Mouse (Mus musculus): Measurements from ENCODE around the gene Ncaph2. TPM values are rescaled to one million over a fixed set of nuclear protein-coding genes. Genes with fewer than 3 reads are reported as not detected.

Gene Ncaph2
- 164 and 188 TPM in 2 replicates for polyA plus RNA-seq (2015; fragmentation: Nextera tagmentation; extraction: Ambion mirVana)

DNA sequence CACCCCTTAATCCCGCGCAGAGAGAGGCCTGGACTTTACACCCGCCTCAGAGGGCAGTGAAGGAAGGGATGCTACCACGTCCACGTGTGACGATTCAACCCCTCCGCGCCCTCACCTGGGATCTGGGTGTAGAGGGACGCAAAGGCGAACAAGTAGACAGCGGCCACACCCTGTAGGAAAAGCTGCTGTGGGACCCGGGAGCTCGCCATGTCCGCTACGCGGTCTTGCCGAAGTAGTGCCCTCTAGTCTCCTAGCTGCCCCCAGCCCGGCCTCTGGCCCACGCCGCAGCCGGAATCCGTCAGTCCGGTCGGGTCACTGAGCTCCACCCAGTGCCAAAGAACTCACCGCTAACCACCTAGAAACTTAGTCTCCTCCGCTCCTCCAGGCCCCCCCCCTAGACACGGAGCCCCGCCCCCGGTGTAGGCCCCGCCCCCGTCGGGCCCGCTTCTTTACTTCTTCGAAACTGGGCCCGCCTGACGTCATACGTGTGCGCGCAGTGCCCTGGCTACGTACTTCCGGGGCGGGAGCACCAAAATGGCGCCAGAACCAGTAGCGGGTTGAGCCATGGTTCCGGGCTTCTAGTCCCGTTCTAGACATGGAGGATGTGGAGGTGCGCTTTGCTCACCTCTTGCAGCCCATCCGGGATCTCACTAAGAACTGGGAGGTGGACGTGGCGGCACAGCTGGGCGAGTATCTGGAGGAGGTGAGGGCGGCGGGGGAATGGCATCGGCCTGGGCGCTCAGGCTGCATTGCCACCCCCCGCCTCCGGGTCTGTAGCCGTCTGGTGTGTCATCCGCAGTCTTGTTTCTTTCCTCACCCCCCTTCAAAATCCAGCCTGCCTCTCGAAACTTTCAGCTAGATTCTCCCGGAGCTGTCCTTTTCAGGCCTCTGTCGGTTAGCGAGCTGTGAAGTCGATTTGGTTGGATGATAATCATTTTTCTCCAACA lies at the start of gene Ncaph2, which contains the start of gene Lmf2:
TSS of gene Ncaph2 (plus strand) at position 479 of the 947 bp plus-strand sequence.
TSS of gene Lmf2 (minus strand) at position 419 of the 947 bp plus-strand sequence.
- Histone ChIP-seq H3K9ac (peak within 1 kb of the TSS; percentile 93), H3K4me1 (peaks cover 33% of the 10 kb centered on the region), H3K4me3 (peak within 1 kb of the TSS; percentile 82), H3K36me3 (peaks cover 46% of the 10 kb centered on the region), H3K4me2 (peak within 1 kb of the TSS; percentile 88), H3K27ac (peak within 1 kb of the TSS; percentile 94), H3K9me3 (no peaks in the 10 kb centered on the region), H3K27me3 (no peaks in the 10 kb centered on the region)
- peak; percentile 73 for ATAC-seq (ENCODE audit: insufficient number of reproducible peaks, insufficient read depth, low FRiP score, low TSS enrichment, low read depth)
- WGBS = under 1% methylated on average over 64 of the region's 64 CpGs

GRCm38 (mm10) chr15:89305966-89306365 lies 49.6 kb upstream of the Ncaph2 start:
- Histone ChIP-seq H3K4me1 (peaks cover 13% of the 10 kb centered on the region), H3K4me3 (no peak overlapping the region), H3K27ac (no peak overlapping the region), H3K9me3 (no peaks in the 10 kb centered on the region), H3K27me3 (no peaks in the 10 kb centered on the region), H3K4me2 (no peak overlapping the region), H3K36me3 (peaks cover 71% of the 10 kb centered on the region), H3K9ac (no peak overlapping the region)
- WGBS = 54% methylated on average over 1 of the region's 1 CpGs
- ATAC-seq (ENCODE audit: insufficient number of reproducible peaks, insufficient read depth, low FRiP score, low TSS enrichment, low read depth) = no peak

- H3K4me1 ChIP-seq = peaks cover 15% of the 10 kb centered on the region
- 92% methylated on average over 13 of the region's 13 CpGs for WGBS
- no peak overlapping the region for H3K27ac ChIP-seq
- no peak overlapping the region for H3K4me3 ChIP-seq
- no peaks in the 10 kb centered on the region for H3K27me3 ChIP-seq
- peaks cover 56% of the 10 kb centered on the region for H3K36me3 ChIP-seq
- no peaks in the 10 kb centered on the region for H3K9me3 ChIP-seq
- H3K4me2 ChIP-seq = no peak overlapping the region
- no peak for ATAC-seq (ENCODE audit: insufficient number of reproducible peaks, insufficient read depth, low FRiP score, low TSS enrichment, low read depth)
- no peak overlapping the region for H3K9ac ChIP-seq
These were observed 48.1 kb upstream of the Ncaph2 start for GRCm38 (mm10) chr15:89307461-89307860.

- no peaks in the 10 kb centered on the region for H3K9me3 ChIP-seq
- peaks cover 25% of the 10 kb centered on the region for H3K4me1 ChIP-seq
- WGBS = 76% methylated on average over 7 of the region's 7 CpGs
- H3K9ac ChIP-seq = no peak overlapping the region
- no peak overlapping the region for H3K4me2 ChIP-seq
- H3K27me3 ChIP-seq = no peaks in the 10 kb centered on the region
- ATAC-seq (ENCODE audit: insufficient number of reproducible peaks, insufficient read depth, low FRiP score, low TSS enrichment, low read depth) = no peak
- peaks cover 45% of the 10 kb centered on the region for H3K36me3 ChIP-seq
- H3K4me3 ChIP-seq = no peak overlapping the region
- no peak overlapping the region for H3K27ac ChIP-seq
These were observed 46.9 kb upstream of the Ncaph2 start for GRCm38 (mm10) chr15:89308406-89309139.

DNA sequence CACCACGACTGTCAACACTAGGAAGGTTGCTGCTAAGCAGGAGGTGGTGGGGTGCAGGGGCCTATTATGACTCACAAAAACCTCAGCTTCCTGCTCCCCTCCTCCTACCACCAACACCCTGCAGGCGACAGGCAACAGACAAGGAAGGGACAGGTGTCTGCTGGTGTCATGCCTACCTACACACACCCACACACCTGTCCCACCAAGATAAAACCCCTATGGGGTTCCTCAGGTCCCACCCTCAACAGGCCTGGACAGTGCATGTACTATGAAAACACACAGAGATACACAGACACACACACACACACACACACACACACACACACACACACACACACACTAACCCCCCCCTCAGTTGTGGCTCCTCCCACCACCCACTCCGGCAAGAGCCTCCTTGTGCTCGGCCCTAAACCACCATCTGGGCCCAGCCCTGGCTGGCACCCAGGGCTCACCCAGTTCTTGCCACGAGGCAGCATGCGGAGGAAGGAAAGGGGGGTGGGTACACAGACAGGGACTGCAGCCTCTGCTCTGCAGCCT lies 45.5 kb upstream of the Ncaph2 start:
- no peaks in the 10 kb centered on the region for H3K9me3 ChIP-seq
- WGBS = 71% methylated on average over 6 of the region's 6 CpGs
- H3K27me3 ChIP-seq = no peaks in the 10 kb centered on the region
- no peak for ATAC-seq (ENCODE audit: insufficient number of reproducible peaks, insufficient read depth, low FRiP score, low TSS enrichment, low read depth)
- H3K9ac ChIP-seq = 0 out of 2 replicates have a peak overlapping the region, but pooled peaks have one; percentile 11
- H3K27ac ChIP-seq = no peak overlapping the region
- H3K4me1 ChIP-seq = peaks cover 33% of the 10 kb centered on the region
- peaks cover 30% of the 10 kb centered on the region for H3K36me3 ChIP-seq
- H3K4me2 ChIP-seq = no peak overlapping the region
- H3K4me3 ChIP-seq = no peak overlapping the region

- ATAC-seq (ENCODE audit: insufficient number of reproducible peaks, insufficient read depth, low FRiP score, low TSS enrichment, low read depth) = no peak
- Histone ChIP-seq H3K4me3 (0 out of 2 replicates have a peak overlapping the region, but pooled peaks have one; percentile 92), H3K9ac (peak overlapping the region; percentile 27; the same call in 1 of the 2 replicates), H3K4me1 (peaks cover 38% of the 10 kb centered on the region), H3K9me3 (no peaks in the 10 kb centered on the region), H3K27me3 (no peaks in the 10 kb centered on the region), H3K4me2 (peak overlapping the region; percentile 92), H3K36me3 (no peaks in the 10 kb centered on the region), H3K27ac (no peak overlapping the region)
- WGBS = 77% methylated on average over 4 of the region's 4 CpGs
These were observed 42.2 kb upstream of the Ncaph2 start for GRCm38 (mm10) chr15:89313359-89313758.

- no peak for ATAC-seq (ENCODE audit: insufficient number of reproducible peaks, insufficient read depth, low FRiP score, low TSS enrichment, low read depth)
- WGBS = 35% methylated on average over 3 of the region's 3 CpGs
- H3K4me1 ChIP-seq = peaks cover 38% of the 10 kb centered on the region
These were observed 41.4 kb upstream of the Ncaph2 start for GRCm38 (mm10) chr15:89314107-89314506.

DNA sequence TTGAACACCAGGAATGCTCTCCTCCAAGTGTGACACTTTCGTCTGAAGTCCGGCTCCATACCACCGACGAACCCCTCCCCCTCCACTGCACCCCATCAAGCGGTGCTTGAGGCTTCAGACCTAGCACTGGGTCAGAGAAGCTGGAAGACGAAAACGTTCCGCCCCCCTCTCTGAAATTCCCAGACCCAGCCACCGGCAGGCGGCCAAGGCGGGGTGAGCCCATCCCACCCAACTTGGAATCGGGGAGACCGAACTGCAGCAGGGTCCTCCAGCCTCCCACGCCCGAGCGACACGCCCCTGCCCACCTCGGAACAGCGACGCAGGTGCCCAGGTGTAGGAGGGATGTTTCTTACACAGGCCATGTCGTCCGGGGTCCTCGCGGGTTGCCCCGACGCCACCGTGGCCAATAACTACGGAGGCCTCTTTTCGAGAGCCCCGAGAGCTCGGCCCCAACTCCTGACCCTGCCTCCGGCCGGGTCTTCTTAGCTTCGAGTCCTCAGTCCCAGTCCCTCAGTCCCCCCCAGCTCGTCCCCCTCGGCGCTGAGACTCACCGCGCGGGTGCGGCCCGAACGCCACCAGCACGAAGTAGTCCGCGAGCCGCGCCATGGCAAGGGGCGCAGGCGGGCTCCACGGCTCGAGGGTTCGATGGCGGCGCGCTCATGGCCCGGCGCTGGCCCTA lies 40.9 kb upstream of the Ncaph2 start:
- peak overlapping the region; percentile 92 for H3K4me2 ChIP-seq
- WGBS = under 1% methylated on average over 58 of the region's 58 CpGs
- no peaks in the 10 kb centered on the region for H3K9me3 ChIP-seq
- H3K27me3 ChIP-seq = no peaks in the 10 kb centered on the region
- H3K4me3 ChIP-seq = peak overlapping the region; percentile 92
- H3K36me3 ChIP-seq = no peaks in the 10 kb centered on the region
- 0 out of 2 replicates have a peak, but pooled peaks have one; percentile 4 for ATAC-seq (ENCODE audit: insufficient number of reproducible peaks, insufficient read depth, low FRiP score, low TSS enrichment, low read depth)
- peak overlapping the region; percentile 94 for H3K9ac ChIP-seq
- H3K4me1 ChIP-seq = peaks cover 38% of the 10 kb centered on the region
- H3K27ac ChIP-seq = peak overlapping the region; percentile 40; the same call in 1 of the 2 replicates

More at GRCm38 (mm10) chr15:89314107-89314506, 41.4 kb upstream of the Ncaph2 start:
- Histone ChIP-seq H3K9ac (peak overlapping the region; percentile 94), H3K9me3 (no peaks in the 10 kb centered on the region), H3K27ac (no peak overlapping the region), H3K27me3 (no peaks in the 10 kb centered on the region), H3K4me3 (peak overlapping the region; percentile 92), H3K4me2 (peak overlapping the region; percentile 92), H3K36me3 (no peaks in the 10 kb centered on the region)

GRCm38 (mm10) chr15:89315190-89315731 lies 40.3 kb upstream of the Ncaph2 start, which contains the start of gene Sbf1:
Gene Sbf1, minus strand, starts transcription at chr15:89315311.
- ATAC-seq (ENCODE audit: insufficient number of reproducible peaks, insufficient read depth, low FRiP score, low TSS enrichment, low read depth) = peak; percentile 99
- under 1% methylated on average over 37 of the region's 37 CpGs for WGBS
- peak within 1 kb of the TSS; percentile 40; the same call in 1 of the 2 replicates for H3K27ac ChIP-seq
- no peaks in the 10 kb centered on the region for H3K36me3 ChIP-seq
- H3K4me3 ChIP-seq = peak within 1 kb of the TSS; percentile 92
- H3K27me3 ChIP-seq = no peaks in the 10 kb centered on the region
- peak within 1 kb of the TSS; percentile 92 for H3K4me2 ChIP-seq
- peaks cover 32% of the 10 kb centered on the region for H3K4me1 ChIP-seq
- no peaks in the 10 kb centered on the region for H3K9me3 ChIP-seq
- peak within 1 kb of the TSS; percentile 94 for H3K9ac ChIP-seq

DNA sequence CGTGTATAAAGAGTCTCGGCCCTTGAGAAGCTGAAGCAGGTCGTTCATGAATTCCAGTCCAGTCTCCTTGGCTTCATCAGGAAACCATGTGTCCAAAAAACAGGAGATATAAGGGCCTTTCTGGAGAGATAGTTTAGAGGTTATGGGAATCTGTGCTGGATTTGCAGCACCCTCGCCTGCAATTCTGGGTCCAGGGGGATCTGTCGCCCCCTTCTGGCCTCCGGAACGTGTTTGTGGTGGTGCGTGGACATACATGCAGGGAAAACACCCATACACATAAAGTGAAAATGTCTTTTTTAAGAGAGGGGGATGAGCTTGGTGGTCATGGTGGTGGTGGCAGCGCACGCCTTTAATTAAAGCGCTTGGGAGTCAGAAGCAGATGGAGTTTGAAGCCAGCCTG lies 39.4 kb upstream of the Ncaph2 start:
- Histone ChIP-seq H3K27me3 (no peaks in the 10 kb centered on the region), H3K4me2 (no peak overlapping the region), H3K36me3 (no peaks in the 10 kb centered on the region), H3K4me1 (peaks cover 24% of the 10 kb centered on the region), H3K27ac (no peak overlapping the region), H3K4me3 (no peak overlapping the region), H3K9me3 (no peaks in the 10 kb centered on the region), H3K9ac (no peak overlapping the region)
- 65% methylated on average over 11 of the region's 11 CpGs for WGBS
- ATAC-seq (ENCODE audit: insufficient number of reproducible peaks, insufficient read depth, low FRiP score, low TSS enrichment, low read depth) = no peak

All from embryonic facial prominence, embryonic 13.5 days (tissue).